Mouse (Mus musculus) forebrain, embryonic 13.5 days (tissue): ENCODE measurements around the gene Rasip1. TPM values are rescaled to one million over a fixed set of nuclear protein-coding genes. Genes with fewer than 3 reads are reported as not detected.

Experiments used
- ATAC-seq: fragments of 200-750 bp; cut with Nextera tagmentation; 2 replicates; pipeline ENCODE4 v1.8.0; 2017
- H3K27ac ChIP-seq: fragments of 300-500 bp; sonication (generic); 2 replicates; pipeline ENCODE4 v1.5.1; 2015; ENCODE audit warnings: inconsistent platforms, mild to moderate bottlenecking, moderate library complexity
- H3K27me3 ChIP-seq: fragments of 300-500 bp; sonication (generic); 2 replicates; pipeline ENCODE4 v1.6.1; 2015; ENCODE audit warnings: mild to moderate bottlenecking, inconsistent platforms
- H3K36me3 ChIP-seq: fragments of 300-500 bp; sonication (generic); 2 replicates; pipeline ENCODE4 v1.6.1; 2015; ENCODE audit warnings: mild to moderate bottlenecking, inconsistent platforms; ENCODE audit not compliant: poor library complexity, severe bottlenecking
- H3K4me1 ChIP-seq: fragments of 300-500 bp; sonication (generic); 2 replicates; pipeline ENCODE4 v1.6.1; 2015; ENCODE audit warnings: inconsistent platforms
- H3K4me2 ChIP-seq: fragments of 300-500 bp; sonication (generic); 2 replicates; pipeline ENCODE4 v1.6.1; 2015; ENCODE audit warnings: inconsistent platforms, mild to moderate bottlenecking, moderate library complexity
- H3K4me3 ChIP-seq: fragments of 300-500 bp; sonication (generic); 2 replicates; pipeline ENCODE4 v1.5.1; 2015; ENCODE audit warnings: mild to moderate bottlenecking, inconsistent platforms
- H3K9ac ChIP-seq: fragments of 300-500 bp; sonication (generic); 2 replicates; pipeline ENCODE4 v1.6.1; 2015; ENCODE audit warnings: mild to moderate bottlenecking, inconsistent platforms
- H3K9me3 ChIP-seq: fragments of 300-500 bp; sonication (generic); replicated peaks from 2 replicates; pipeline ENCODE4 v1.6.1; 2016; ENCODE audit warnings: inconsistent platforms
- WGBS: fragments of 180-500 bp; shearing (Covaris S2); methylation state at CpG from one replicate; pipeline ENCODE4 v1.1.7; 2015; 5-methylcytosine and 5-hydroxymethylcytosine counted together
- polyA plus RNA-seq: library from polyadenylated mRNA; unstranded; fragments of >200 nt; fragmentation: Nextera tagmentation; extraction: Ambion mirVana; gene quantifications from 2 replicates; pipeline ENCODE4 v1.2.1, GENCODE M21; 2015

Gene Rasip1
- polyA plus RNA-seq, 1 experiment from 2014 or later: 5.7 TPM

DNA sequence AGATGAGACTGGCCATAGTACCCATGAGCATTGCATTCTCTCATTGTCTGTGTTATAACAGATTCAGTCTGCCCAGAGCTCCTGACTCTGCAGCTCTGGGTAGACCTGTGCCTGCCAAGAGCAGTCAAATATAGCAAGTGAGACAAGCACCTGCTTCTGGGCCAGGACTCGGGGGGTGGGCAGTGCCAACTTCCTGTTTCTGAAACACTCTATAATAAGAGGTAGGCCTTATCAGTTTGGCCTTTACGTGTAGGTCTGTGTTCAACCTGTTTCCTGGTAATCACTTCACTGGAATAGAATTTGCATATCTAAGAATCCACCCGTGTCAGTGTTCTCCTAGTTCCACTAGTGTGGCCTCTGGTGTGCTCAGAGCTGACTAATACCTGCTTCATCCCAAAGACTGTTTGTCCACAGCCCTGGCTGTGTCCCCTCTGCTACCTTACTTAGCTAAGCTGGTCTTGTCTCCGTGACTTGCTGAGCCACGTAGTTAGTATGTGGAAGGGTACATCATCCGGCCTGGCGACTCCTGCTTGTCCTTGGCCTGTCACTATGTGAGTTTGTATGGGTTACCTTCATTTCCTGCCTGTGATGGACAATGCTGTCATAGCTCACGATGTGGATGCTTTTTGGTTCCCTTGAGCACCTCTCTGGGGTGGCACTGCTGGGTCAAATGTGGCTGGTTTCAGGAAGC is 53.9 kb downstream of the Rasip1 start:
- no peaks in the 10 kb centered on the region for H3K9me3 ChIP-seq
- no peak overlapping the region for H3K27ac ChIP-seq
- no peak overlapping the region for H3K4me3 ChIP-seq
- 86% methylated on average over 8 of the region's 8 CpGs for WGBS
- ATAC-seq: no peak
- H3K27me3 ChIP-seq: no peaks in the 10 kb centered on the region
- H3K36me3 ChIP-seq: no peaks in the 10 kb centered on the region
- H3K9ac ChIP-seq: no peak overlapping the region; the same call in 1 of the 2 replicates
- 0 out of 2 replicates have a peak, but pooled peaks cover 5% of the 10 kb centered on the region for H3K4me1 ChIP-seq
- H3K4me2 ChIP-seq: no peak overlapping the region

DNA sequence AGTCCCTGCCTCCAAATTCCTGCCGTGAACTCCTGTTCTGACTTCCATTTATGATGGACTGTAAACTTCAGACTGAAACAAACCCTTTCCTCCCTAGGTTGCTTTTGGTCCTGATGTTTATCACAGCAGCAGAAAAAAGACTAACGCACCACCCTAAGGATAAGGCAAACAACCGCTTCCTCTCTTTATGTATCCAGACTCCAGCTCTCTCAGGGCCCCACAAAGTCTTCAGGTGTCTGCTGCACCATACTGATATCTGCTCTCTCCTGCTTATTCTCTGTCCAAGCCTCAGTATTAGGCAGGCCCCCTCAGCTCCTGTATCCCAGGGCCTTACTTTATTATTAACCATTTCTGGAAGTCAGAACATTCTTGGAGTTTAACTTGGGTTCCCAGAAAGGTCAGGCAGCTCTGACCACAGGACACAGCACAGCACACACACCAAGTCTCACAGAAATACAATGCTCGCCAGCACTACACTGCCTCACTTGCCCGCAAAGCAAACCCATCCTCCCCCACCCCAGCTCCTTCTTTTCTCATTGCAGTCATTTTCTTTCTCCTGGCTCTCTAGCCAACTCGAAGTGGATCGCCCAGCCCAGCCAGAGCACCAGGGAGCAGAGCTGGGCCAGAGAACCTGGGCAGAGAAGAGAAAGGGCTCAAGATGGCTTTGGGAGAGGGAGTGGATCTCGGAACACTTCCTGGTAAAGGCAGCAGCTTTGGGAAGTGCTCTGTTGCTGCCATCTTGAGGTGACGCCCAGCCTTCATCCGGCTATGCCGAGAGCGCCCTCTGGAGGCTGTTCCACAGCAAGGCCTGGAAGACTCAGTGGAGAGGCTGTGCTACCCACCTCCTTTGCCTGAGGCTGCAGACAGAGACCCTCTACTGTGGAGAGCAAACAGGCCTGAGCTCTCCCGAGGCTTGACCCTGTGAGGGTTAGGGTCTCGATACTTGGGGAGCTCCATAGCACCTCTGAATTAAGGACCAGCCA is 55.1 kb downstream of the Rasip1 start:
- Histone ChIP-seq H3K4me3 (no peak overlapping the region), H3K27me3 (no peaks in the 10 kb centered on the region), H3K9ac (no peak overlapping the region), H3K36me3 (no peaks in the 10 kb centered on the region), H3K9me3 (no peaks in the 10 kb centered on the region), H3K27ac (peak overlapping the region; percentile 26), H3K4me1 (0 out of 2 replicates have a peak, but pooled peaks cover 5% of the 10 kb centered on the region), H3K4me2 (peak overlapping the region; percentile 40)
- ATAC-seq: peak; percentile 91
- WGBS: 29% methylated on average over 14 of the region's 14 CpGs

DNA sequence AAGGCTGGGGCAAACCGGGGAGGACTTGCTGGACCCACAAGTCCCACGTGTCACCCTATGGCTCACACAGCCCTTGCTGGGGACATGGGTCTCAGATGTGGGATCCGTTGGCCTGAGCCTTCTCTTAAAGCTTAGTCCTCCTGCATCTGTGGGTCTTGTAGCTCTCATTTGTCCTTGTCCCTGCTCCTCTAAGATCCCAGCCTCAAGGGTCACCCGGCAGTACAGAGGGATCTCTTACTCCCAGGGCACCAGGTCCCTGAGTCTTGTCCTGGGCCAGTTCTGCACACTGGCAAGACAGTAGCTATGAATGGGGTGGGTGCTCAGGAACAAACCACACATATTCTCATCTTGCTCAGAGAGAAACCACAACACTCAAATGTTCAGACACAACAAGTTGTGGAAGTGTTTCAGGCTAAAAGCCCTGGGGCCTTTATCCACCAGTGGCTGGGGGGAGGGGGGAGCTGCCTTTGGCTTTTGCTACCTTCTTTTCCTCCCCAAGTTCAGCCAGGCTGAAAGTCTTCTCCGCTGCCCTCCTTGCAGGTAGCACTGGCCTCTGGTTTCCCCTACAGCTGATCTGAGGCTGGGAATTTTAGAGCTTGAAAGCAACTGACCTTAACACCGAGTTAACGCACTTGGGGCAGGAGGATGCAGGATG is 56.2 kb downstream of the Rasip1 start, which contains the start of gene Ntn5:
TSS of gene Ntn5 (plus strand) at position 627 of the 655 bp plus-strand sequence.
- no peaks in the 10 kb centered on the region for H3K36me3 ChIP-seq
- WGBS: 77% methylated on average over 7 of the region's 7 CpGs
- no peaks in the 10 kb centered on the region for H3K9me3 ChIP-seq
- no peak within 1 kb of the TSS for H3K27ac ChIP-seq
- 0 out of 2 replicates have a peak, but pooled peaks cover 5% of the 10 kb centered on the region for H3K4me1 ChIP-seq
- no peak for ATAC-seq
- H3K4me2 ChIP-seq: no peak within 1 kb of the TSS
- H3K4me3 ChIP-seq: no peak within 1 kb of the TSS
- H3K9ac ChIP-seq: peak within 1 kb of the TSS; percentile 30
- no peaks in the 10 kb centered on the region for H3K27me3 ChIP-seq

DNA sequence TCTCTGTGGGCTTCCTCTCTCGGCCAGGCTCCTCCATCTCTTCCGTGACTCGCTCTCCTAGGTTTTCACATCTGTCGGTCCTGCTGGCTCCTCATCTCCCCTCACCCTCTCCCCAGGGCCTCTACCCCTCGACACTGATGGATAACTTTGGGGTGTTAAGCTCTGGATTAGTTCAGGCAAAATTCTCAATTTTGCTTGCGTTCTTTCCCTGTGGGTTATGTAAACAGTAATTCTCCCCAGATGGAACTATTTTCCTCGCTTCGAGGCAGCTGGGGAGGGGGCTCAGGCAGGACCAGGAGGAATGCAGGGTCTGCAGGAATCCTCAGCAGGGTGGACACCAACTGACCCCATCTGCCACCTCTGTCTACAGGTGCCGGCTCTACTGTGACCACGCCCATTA is 58.5 kb downstream of the Rasip1 start:
- no peak for ATAC-seq
- 70% methylated on average over 10 of the region's 10 CpGs for WGBS

DNA sequence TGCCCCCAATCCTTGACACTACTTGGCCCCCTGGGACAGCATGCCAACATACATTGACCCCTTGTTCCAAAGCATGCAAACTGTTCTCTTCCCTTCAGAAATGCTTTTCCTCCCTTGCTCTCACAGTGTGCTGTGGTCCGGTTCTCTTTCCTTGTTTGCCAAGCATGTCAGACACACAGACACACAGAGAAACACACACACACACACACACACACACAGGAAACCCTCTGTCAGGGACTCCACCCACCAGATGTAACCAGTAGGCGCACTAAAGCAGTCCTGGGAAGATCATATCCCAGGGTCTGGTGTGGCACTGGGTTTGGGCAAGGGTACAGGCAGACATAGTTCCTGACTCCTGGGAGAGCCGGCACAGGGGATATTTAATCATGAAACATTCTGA is 59.6 kb downstream of the Rasip1 start:
- 77% methylated on average over 3 of the region's 3 CpGs for WGBS
- H3K4me1 ChIP-seq: 0 out of 2 replicates have a peak, but pooled peaks cover 5% of the 10 kb centered on the region
- no peak overlapping the region for H3K4me2 ChIP-seq
- ATAC-seq: no peak
- H3K27me3 ChIP-seq: no peaks in the 10 kb centered on the region
- H3K9me3 ChIP-seq: no peaks in the 10 kb centered on the region
- H3K27ac ChIP-seq: no peak overlapping the region; the same call in 1 of the 2 replicates
- no peak overlapping the region for H3K9ac ChIP-seq
- no peaks in the 10 kb centered on the region for H3K36me3 ChIP-seq
- no peak overlapping the region for H3K4me3 ChIP-seq

More for the DNA sequence above, 58.5 kb downstream of the Rasip1 start:
- Histone ChIP-seq H3K36me3 (no peaks in the 10 kb centered on the region), H3K9ac (no peak overlapping the region), H3K9me3 (no peaks in the 10 kb centered on the region), H3K4me3 (no peak overlapping the region), H3K27me3 (no peaks in the 10 kb centered on the region), H3K27ac (no peak overlapping the region), H3K4me2 (no peak overlapping the region), H3K4me1 (0 out of 2 replicates have a peak, but pooled peaks cover 5% of the 10 kb centered on the region)

Other genes with a start within 250 kb of the Rasip1 start
- 250 and 254 TPM in 2 replicates for gene Snrnp70, start 231.7 kb upstream of the Rasip1 start, polyA plus RNA-seq
- gene Kcna7, start 221.8 kb upstream of the Rasip1 start, polyA plus RNA-seq: not detected in 2 replicates
- not detected in 2 replicates for gene Ntf5, start 213.8 kb upstream of the Rasip1 start, polyA plus RNA-seq
- gene Lhb, start 206.7 kb upstream of the Rasip1 start, polyA plus RNA-seq: 0.44 and 1.1 TPM in 2 replicates
- gene Gys1, start 192.6 kb upstream of the Rasip1 start, polyA plus RNA-seq: 20.9 and 23.0 TPM in 2 replicates
- 153 and 173 TPM in 2 replicates for gene Ruvbl2, start 189.4 kb upstream of the Rasip1 start, polyA plus RNA-seq
- gene Ftl1, start 167.6 kb upstream of the Rasip1 start, polyA plus RNA-seq: 6,730 and 6,791 TPM in 2 replicates
- 243 and 272 TPM in 2 replicates for gene Bax, start 160.6 kb upstream of the Rasip1 start, polyA plus RNA-seq
- 0.11 and 0.22 TPM in 2 replicates for gene Tulp2, start 145.6 kb upstream of the Rasip1 start, polyA plus RNA-seq
- gene Gm45808, start 140.7 kb upstream of the Rasip1 start, polyA plus RNA-seq: 0.26 TPM in 1 of 2 replicates, not detected in the other
- gene Dhdh, start 138.7 kb upstream of the Rasip1 start, polyA plus RNA-seq: 2.7 and 3.1 TPM in 2 replicates
- gene Nucb1, start 117.1 kb upstream of the Rasip1 start, polyA plus RNA-seq: 73.2 and 85.4 TPM in 2 replicates
- 13.5 and 15.3 TPM in 2 replicates for gene Ppp1r15a, start 101.2 kb upstream of the Rasip1 start, polyA plus RNA-seq
- gene Plekha4, start 101.2 kb upstream of the Rasip1 start, polyA plus RNA-seq: 0.28 and 0.50 TPM in 2 replicates
- gene Hsd17b14, start 72.6 kb upstream of the Rasip1 start, polyA plus RNA-seq: 0.14 TPM in 1 of 2 replicates, not detected in the other
- gene Bcat2, start 57.3 kb upstream of the Rasip1 start, polyA plus RNA-seq: 18.9 and 23.7 TPM in 2 replicates
- 0.19 TPM in 1 of 2 replicates, not detected in the other for gene Fgf21, start 12.0 kb upstream of the Rasip1 start, polyA plus RNA-seq
- gene Fut1, start 10.2 kb upstream of the Rasip1 start, polyA plus RNA-seq: not detected in 2 replicates
- gene Izumo1, start 5.7 kb upstream of the Rasip1 start, polyA plus RNA-seq: 0.10 TPM in 1 of 2 replicates, not detected in the other
- 1.8 and 3.8 TPM in 2 replicates for gene Mamstr, start 12.5 kb downstream of the Rasip1 start, polyA plus RNA-seq
- 0.25 TPM in 1 of 2 replicates, not detected in the other for gene Fut2, start 38.9 kb downstream of the Rasip1 start, polyA plus RNA-seq
- gene Ntn5, start 56.5 kb downstream of the Rasip1 start, polyA plus RNA-seq: 0.15 TPM in 1 of 2 replicates, not detected in the other
- gene Sec1, start 66.9 kb downstream of the Rasip1 start, polyA plus RNA-seq: 0.16 and 0.17 TPM in 2 replicates
- gene Car11, start 72.4 kb downstream of the Rasip1 start, polyA plus RNA-seq: 14.9 and 19.8 TPM in 2 replicates
- gene Dbp, start 77.6 kb downstream of the Rasip1 start, polyA plus RNA-seq: 2.5 and 3.0 TPM in 2 replicates
- gene Rpl18, start 88.0 kb downstream of the Rasip1 start, polyA plus RNA-seq: 808 and 823 TPM in 2 replicates
- 25.3 and 29.7 TPM in 2 replicates for gene Sphk2, start 90.5 kb downstream of the Rasip1 start, polyA plus RNA-seq
- 1.3 TPM in 2 replicates for gene Fam83e, start 93.7 kb downstream of the Rasip1 start, polyA plus RNA-seq
- not detected in 2 replicates for gene Spaca4, start 98.3 kb downstream of the Rasip1 start, polyA plus RNA-seq
- gene Lmtk3, start 156.2 kb downstream of the Rasip1 start, polyA plus RNA-seq: 12.4 and 13.1 TPM in 2 replicates
- gene Sult2b1, start 157.2 kb downstream of the Rasip1 start, polyA plus RNA-seq: 4.1 and 4.4 TPM in 2 replicates
- gene Cyth2, start 187.1 kb downstream of the Rasip1 start, polyA plus RNA-seq: 314 and 335 TPM in 2 replicates
- gene Kcnj14, start 197.3 kb downstream of the Rasip1 start, polyA plus RNA-seq: 0.45 and 0.49 TPM in 2 replicates
- gene Grwd1, start 203.5 kb downstream of the Rasip1 start, polyA plus RNA-seq: 49.2 and 53.6 TPM in 2 replicates
- gene Kdelr1, start 245.3 kb downstream of the Rasip1 start, polyA plus RNA-seq: 31.6 and 33.9 TPM in 2 replicates